Mouse (Mus musculus): ENCODE results near the gene Rtn3. TPM values are rescaled to one million over a fixed set of nuclear protein-coding genes. Genes with fewer than 3 reads are reported as not detected.
A peak's percentile ranks its signal among the peaks of the same experiment; 100 is the strongest.

Rtn3 gene
- polyA plus RNA-seq, 1 experiment, result 345 TPM

DNA sequence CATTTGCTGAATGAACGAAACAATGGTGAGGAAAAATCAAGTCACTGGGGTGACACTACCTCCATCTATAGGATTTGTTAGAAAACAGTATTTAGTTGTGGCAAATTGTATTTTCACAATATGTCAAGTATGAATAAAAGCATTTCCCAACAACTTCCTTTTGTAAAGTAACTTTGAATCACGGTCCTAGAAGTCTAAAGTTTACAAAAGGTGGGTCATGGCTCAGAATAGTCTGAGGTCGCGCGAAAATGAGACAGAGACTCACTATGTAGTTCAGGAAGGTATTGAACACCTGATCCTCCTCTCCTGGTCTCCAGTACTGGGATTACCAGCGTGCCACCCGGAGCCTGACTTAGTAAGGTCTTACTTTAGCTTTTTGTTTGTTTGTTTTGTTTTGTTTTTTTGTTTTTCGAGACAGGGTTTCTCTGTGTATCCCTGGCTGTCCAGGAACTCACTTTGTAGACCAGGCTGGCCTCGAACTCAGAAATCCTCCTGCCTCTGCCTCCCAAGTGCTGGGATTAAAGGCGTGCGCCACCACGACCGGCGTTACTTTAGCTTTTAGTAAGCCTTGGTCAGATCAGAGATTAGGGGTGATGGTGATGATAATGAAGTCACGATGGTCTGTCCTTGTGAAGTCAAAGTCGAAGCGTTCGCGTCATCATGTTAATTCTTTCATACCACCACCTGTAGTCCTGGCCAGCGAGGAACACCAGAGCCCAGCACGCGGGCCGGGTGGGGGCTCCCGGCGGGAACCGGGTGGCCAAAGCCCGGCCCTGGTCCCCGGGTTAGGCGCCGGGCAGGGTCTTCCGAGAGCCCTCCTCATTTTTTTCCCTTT, 10.5 kb upstream of the Rtn3 start, which contains the start of gene Atl3:
TSS of gene Atl3 (plus strand) at position 689 of the 835 bp plus-strand sequence.
- Histone ChIP-seq H3K4me1 (ENCODE audit: control insufficient read depth, insufficient read depth, low read length) (peaks cover 2% of the 10 kb centered on the region; the same call in 1 of the 2 replicates), H3K27ac (ENCODE audit: insufficient read depth, low read depth, low read length) (peak within 1 kb of the TSS; percentile 88), H3K4me3 (ENCODE audit: insufficient read depth, low read depth, low read length) (peak within 1 kb of the TSS; percentile 61)
- TF ChIP-seq CTCF (IDR thresholded peaks at IDR 0.05; ENCODE audit: insufficient read depth, low read depth, low read length) (no peak), POLR2A (IDR thresholded peaks at IDR 0.05; ENCODE audit: insufficient read depth, low read depth, low read length) (no peak; the same call in none of the 2 replicates)
- 27% methylated on average over 31 of the region's 31 CpGs for WGBS

DNA sequence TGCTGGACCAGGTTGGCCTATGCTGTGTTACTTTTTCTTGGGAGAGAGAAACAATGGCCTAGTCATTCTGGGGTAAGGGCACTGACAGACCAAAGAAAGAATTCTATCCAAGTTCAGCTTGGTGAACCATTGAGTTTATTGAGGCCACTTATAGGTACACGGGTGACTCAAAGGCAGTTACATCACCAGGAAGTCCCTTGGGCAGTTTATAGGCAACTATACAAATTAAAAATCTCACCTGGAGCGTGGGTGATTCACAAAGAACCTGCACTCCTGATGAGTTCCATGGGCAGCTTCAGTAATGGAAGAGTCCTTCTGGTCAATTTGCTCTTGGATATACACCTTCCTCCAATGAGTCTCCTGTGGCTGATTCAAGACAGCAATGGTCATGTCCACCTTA, 9.6 kb upstream of the Rtn3 start:
- Histone ChIP-seq H3K4me1 (ENCODE audit: control insufficient read depth, insufficient read depth, low read length) (peaks cover 2% of the 10 kb centered on the region; the same call in 1 of the 2 replicates), H3K4me3 (ENCODE audit: insufficient read depth, low read depth, low read length) (no peak overlapping the region), H3K27ac (ENCODE audit: insufficient read depth, low read depth, low read length) (no peak overlapping the region)
- TF ChIP-seq POLR2A (IDR thresholded peaks at IDR 0.05; ENCODE audit: insufficient read depth, low read depth, low read length) (no peak), CTCF (IDR thresholded peaks at IDR 0.05; ENCODE audit: insufficient read depth, low read depth, low read length) (no peak)
- 95% methylated on average over 2 of the region's 2 CpGs for WGBS

DNA sequence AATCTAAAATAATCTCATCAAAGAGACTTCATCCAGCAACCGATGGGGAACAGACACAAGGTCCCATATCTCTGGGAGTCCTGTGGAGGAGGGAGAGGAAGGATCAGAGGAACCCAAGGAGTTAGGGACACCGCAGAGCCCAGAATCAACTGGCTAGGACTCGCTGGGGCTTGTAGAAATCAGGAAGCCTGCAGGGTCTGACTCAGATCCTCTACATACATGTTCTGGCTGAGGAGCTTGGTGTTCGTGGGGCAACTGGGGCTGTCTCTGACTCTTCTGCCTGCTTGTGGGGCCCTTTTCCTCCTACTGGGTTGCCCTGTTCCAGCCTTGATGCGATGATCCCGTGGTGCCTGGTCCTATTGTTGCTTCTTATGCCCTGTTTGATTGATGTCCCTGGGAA, 8.9 kb upstream of the Rtn3 start:
- no peak overlapping the region for H3K27ac ChIP-seq (ENCODE audit: insufficient read depth, low read depth, low read length)
- H3K4me1 ChIP-seq (ENCODE audit: control insufficient read depth, insufficient read depth, low read length), result peaks cover 2% of the 10 kb centered on the region; the same call in 1 of the 2 replicates
- no peak overlapping the region for H3K4me3 ChIP-seq (ENCODE audit: insufficient read depth, low read depth, low read length)
- WGBS, result 88% methylated on average over 6 of the region's 6 CpGs
- TF ChIP-seq CTCF (IDR thresholded peaks at IDR 0.05; ENCODE audit: insufficient read depth, low read depth, low read length) (no peak), POLR2A (IDR thresholded peaks at IDR 0.05; ENCODE audit: insufficient read depth, low read depth, low read length) (no peak)

DNA sequence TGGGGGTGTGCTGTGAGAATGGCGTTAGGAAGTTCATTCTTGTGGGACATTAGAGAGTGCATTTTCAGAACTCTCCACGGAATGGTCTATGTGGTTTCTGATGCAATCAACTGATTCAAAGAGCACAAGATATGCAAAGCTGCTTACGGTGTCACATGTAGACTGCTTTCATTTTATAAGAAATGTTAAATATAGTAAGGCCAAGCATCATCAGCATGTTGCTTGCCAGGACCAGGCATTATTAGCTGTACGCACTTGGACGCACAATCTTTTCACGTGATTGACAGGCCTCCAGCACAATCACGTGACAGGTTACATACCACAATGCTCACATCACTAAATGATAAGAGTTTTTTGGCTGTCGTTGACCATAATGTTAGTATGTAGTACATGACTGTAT, 4.6 kb upstream of the Rtn3 start:
- TF ChIP-seq CTCF (IDR thresholded peaks at IDR 0.05; ENCODE audit: insufficient read depth, low read depth, low read length) (no peak), POLR2A (IDR thresholded peaks at IDR 0.05; ENCODE audit: insufficient read depth, low read depth, low read length) (no peak)
- Histone ChIP-seq H3K4me1 (ENCODE audit: control insufficient read depth, insufficient read depth, low read length) (no peaks in the 10 kb centered on the region), H3K27ac (ENCODE audit: insufficient read depth, low read depth, low read length) (no peak overlapping the region), H3K4me3 (ENCODE audit: insufficient read depth, low read depth, low read length) (no peak overlapping the region)
- 86% methylated on average over 8 of the region's 8 CpGs for WGBS

DNA sequence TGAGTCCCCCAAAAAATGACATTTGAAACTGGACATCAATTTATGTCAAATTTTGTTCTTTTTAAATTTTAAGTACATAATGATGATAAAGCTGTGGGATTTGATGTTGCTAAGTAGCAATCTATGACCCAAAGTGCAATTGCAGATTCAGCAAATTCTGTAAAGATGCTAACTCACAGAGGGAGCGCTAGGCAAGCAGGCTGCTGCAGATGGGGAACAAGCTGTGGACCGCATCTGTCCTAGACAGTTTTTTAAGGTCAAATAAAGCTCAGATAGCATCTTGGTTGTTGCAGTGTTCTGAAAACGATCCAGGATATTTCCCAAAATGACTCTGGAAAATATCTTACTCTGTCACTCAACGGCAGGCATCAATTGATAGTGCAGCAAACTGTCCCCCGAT, 995 bp upstream of the Rtn3 start:
- 28% methylated on average over 5 of the region's 5 CpGs for WGBS
- peak overlapping the region; percentile 73 for H3K27ac ChIP-seq (ENCODE audit: insufficient read depth, low read depth, low read length)
- no peak overlapping the region for H3K4me3 ChIP-seq (ENCODE audit: insufficient read depth, low read depth, low read length)
- TF ChIP-seq POLR2A (IDR thresholded peaks at IDR 0.05; ENCODE audit: insufficient read depth, low read depth, low read length), result no peak
- TF ChIP-seq CTCF (IDR thresholded peaks at IDR 0.05; ENCODE audit: insufficient read depth, low read depth, low read length), result no peak
- H3K4me1 ChIP-seq (ENCODE audit: control insufficient read depth, insufficient read depth, low read length), result peaks cover 2% of the 10 kb centered on the region; the same call in 1 of the 2 replicates

DNA sequence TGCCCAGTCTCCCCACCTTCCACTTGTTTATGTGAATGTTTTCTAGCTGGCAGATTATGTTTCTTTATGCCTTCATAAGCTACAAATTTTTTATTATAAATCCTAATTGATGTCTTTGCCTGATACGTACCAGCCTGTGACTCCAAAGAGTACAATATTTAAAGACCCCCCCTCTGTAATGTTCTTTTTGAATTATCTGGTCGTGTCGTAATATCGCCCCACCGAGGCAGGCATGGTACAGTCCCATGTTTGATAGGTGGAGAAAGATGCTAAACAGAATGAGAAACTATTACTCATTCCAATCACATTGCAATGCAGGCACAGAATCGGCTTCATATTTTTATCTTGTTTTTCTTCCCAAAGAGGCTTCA, 416 bp upstream of the Rtn3 start:
- H3K4me3 ChIP-seq (ENCODE audit: insufficient read depth, low read depth, low read length), result peak overlapping the region; percentile 24; the same call in 1 of the 2 replicates
- 0% methylated on average over 6 of the region's 6 CpGs for WGBS
- H3K4me1 ChIP-seq (ENCODE audit: control insufficient read depth, insufficient read depth, low read length), result peaks cover 2% of the 10 kb centered on the region; the same call in 1 of the 2 replicates
- TF ChIP-seq CTCF (IDR thresholded peaks at IDR 0.05; ENCODE audit: insufficient read depth, low read depth, low read length) (no peak), POLR2A (IDR thresholded peaks at IDR 0.05; ENCODE audit: insufficient read depth, low read depth, low read length) (no peak)
- peak overlapping the region; percentile 80 for H3K27ac ChIP-seq (ENCODE audit: insufficient read depth, low read depth, low read length)

DNA sequence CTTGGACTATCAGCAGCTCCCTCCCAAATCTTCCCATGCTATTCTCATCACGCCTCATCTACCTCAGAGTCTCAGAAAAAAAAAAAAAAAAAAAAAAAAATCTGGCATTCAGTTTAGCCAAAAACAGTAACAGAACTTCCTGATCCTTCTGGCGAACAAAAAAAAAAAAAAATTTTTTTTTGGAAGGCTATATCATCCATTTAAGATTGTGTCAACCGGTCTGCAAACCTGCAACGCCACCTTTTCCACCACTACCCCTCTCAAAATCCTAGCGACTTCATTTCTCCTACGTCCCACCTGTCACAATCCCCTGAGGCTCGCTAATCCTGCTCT, 849 bp downstream of the Rtn3 start:
- peak overlapping the region; percentile 94 for H3K27ac ChIP-seq (ENCODE audit: insufficient read depth, low read depth, low read length)
- WGBS, result 0% methylated on average over 7 of the region's 7 CpGs
- peaks cover 2% of the 10 kb centered on the region; the same call in 1 of the 2 replicates for H3K4me1 ChIP-seq (ENCODE audit: control insufficient read depth, insufficient read depth, low read length)
- peak overlapping the region; percentile 100 for H3K4me3 ChIP-seq (ENCODE audit: insufficient read depth, low read depth, low read length)
- no peak for TF ChIP-seq CTCF (IDR thresholded peaks at IDR 0.05; ENCODE audit: insufficient read depth, low read depth, low read length)
- TF ChIP-seq POLR2A (IDR thresholded peaks at IDR 0.05; ENCODE audit: insufficient read depth, low read depth, low read length), result no peak

DNA sequence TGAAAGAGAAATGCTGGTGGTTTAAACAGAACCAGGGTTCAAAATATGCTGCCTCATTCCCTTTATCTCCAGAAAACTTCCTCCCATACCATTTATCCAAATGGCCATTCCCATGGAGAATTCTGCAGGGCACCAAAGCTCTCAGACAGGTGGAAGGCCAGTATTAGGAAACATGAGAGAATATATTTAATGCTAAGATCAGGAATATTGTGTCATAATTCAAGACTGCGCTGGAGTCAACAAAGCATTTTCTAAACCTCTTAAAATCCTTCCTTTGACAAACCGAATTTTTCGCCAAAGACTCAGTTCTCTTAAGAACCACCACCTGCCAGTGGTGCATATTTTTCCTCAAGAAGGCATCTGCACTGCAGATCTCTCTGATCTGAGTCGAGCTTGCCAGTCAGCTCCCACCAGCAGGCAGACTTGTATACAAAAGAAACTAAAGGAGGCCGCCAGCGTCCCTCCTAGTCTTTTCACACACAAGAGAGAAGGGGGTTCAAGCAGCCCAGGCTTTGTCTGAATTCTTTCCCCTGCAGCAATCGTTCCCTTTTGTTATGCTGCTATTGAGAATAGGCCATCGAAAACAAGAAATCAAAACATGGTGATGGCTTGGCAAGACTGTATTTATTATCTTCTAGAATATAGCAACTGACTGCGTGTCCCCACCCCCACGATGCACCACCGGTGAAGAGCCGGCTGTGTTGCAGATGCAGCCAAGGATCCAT, 1.4 kb downstream of the Rtn3 start:
- H3K27ac ChIP-seq (ENCODE audit: insufficient read depth, low read depth, low read length), result peak overlapping the region; percentile 53; the same call in 1 of the 2 replicates
- H3K4me3 ChIP-seq (ENCODE audit: insufficient read depth, low read depth, low read length), result peak overlapping the region; percentile 100
- TF ChIP-seq POLR2A (IDR thresholded peaks at IDR 0.05; ENCODE audit: insufficient read depth, low read depth, low read length) (no peak), CTCF (IDR thresholded peaks at IDR 0.05; ENCODE audit: insufficient read depth, low read depth, low read length) (no peak)
- 2% methylated on average over 12 of the region's 12 CpGs for WGBS
- H3K4me1 ChIP-seq (ENCODE audit: control insufficient read depth, insufficient read depth, low read length), result peaks cover 2% of the 10 kb centered on the region; the same call in 1 of the 2 replicates

DNA sequence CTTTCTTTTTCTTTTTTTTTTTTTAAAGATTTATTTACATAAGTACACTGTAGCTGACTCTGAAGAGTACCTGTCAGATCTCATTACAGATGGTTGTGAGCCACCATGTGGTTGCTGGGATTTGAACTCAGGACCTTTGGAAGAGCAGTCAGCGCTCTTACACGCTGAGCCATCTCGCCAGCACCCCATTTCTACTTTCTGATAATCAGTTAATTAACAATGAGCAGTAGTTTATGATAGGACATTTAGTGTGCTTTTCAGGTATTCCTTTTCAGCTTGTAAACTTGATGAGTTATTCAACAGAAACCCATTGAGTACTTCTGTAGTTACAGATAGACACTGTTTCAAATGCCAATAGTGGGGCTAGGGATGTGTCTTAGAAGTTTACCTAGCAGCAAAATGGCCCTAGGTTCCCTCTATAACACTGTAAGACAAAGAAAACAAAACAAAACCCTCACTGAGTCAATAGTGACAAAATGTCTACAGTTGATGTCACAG, 3.3 kb downstream of the Rtn3 start:
- TF ChIP-seq POLR2A (IDR thresholded peaks at IDR 0.05; ENCODE audit: insufficient read depth, low read depth, low read length) (no peak), CTCF (IDR thresholded peaks at IDR 0.05; ENCODE audit: insufficient read depth, low read depth, low read length) (no peak)
- Histone ChIP-seq H3K4me3 (ENCODE audit: insufficient read depth, low read depth, low read length) (no peak overlapping the region), H3K27ac (ENCODE audit: insufficient read depth, low read depth, low read length) (no peak overlapping the region), H3K4me1 (ENCODE audit: control insufficient read depth, insufficient read depth, low read length) (peaks cover 2% of the 10 kb centered on the region; the same call in 1 of the 2 replicates)
- WGBS, result 95% methylated on average over 3 of the region's 3 CpGs

All from olfactory bulb, adult 2 months (tissue).